Comparison of ENCODE assay signal across 7 mouse cellular contexts in the genomic region with DNA sequence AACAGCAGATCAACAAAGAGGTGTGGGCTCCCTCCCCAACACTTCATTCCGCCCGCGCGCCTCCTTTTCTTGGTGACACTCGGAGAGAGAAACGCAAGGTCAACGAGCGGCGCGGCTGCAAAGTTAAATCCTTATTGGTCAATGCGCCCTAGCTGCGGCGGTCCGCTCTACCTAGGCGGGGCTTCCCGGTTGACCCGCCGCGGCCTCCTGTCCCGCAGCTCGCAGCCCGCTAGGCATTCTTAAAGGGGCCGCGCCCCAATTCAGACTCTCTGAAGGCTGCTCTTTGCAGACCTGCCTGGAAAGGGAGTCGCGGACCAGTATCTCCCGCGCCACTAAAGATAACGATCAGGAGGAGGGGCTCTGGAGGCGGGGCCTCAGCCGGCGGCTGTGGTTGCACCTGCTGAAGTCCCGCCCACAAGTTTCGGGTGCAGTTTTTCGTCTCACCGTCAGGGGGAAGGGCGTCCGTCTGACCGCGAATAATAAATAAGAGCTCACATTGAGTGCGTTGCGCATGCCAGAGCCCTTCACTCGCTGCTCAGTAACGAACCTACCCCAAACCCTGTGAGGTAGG. TPM values are rescaled to one million over a fixed set of nuclear protein-coding genes. Genes with fewer than 3 reads are reported as not detected.
A peak's percentile ranks its signal among the peaks of the same experiment; 100 is the strongest.
DNase-seq lines count a peak whose midpoint lies in the region; ATAC-seq lines count a peak whose summit lies in the region.

No protein-coding gene starts in this region.

- peak overlapping the region; percentile 51 for H3K4me2 ChIP-seq in embryonic facial prominence, embryonic 11.5 days (ENCODE audit: low read depth, low read length)
- peak overlapping the region; percentile 74 for H3K4me2 ChIP-seq in midbrain, embryonic 13.5 days (replicated peaks)

- H3K27ac ChIP-seq in embryonic facial prominence, embryonic 11.5 days (replicated peaks; ENCODE audit: low read depth, low read length) = no peak overlapping the region
- H3K27ac ChIP-seq in limb, embryonic 10.5 days = no peak overlapping the region
- peak overlapping the region; percentile 85 for H3K27ac ChIP-seq in midbrain, embryonic 13.5 days

- H3K9me3 ChIP-seq in embryonic facial prominence, embryonic 11.5 days (replicated peaks; ENCODE audit: control insufficient read depth, low read length) = no peaks in the 10 kb centered on the region
- H3K9me3 ChIP-seq in limb, embryonic 10.5 days (replicated peaks) = no peaks in the 10 kb centered on the region
- H3K9me3 ChIP-seq in midbrain, embryonic 13.5 days = no peaks in the 10 kb centered on the region

- H3K9ac ChIP-seq in embryonic facial prominence, embryonic 11.5 days (replicated peaks; ENCODE audit: low read length) = no peak overlapping the region
- H3K9ac ChIP-seq in midbrain, embryonic 13.5 days (replicated peaks) = peak overlapping the region; percentile 85

- no peaks in the 10 kb centered on the region for H3K36me3 ChIP-seq in embryonic facial prominence, embryonic 11.5 days (replicated peaks; ENCODE audit: control insufficient read depth, insufficient read depth, low read depth, low read length)
- no peaks in the 10 kb centered on the region for H3K36me3 ChIP-seq in limb, embryonic 10.5 days
- peaks cover 20% of the 10 kb centered on the region for H3K36me3 ChIP-seq in midbrain, embryonic 13.5 days

- peak; percentile 96 for DNase-seq in adrenal gland, postnatal 14 days
- DNase-seq in embryonic facial prominence, embryonic 11.5 days (ENCODE audit: low spot score) = peak; percentile 95
- DNase-seq in kidney, adult 11 months = peak; percentile 98
- DNase-seq in limb, embryonic 10.5 days (ENCODE audit: low spot score) = peak; percentile 90
- DNase-seq in spleen, adult 12 weeks (ENCODE audit: low spot score) = peak; percentile 88

- peaks cover 24% of the 10 kb centered on the region for H3K27me3 ChIP-seq in embryonic facial prominence, embryonic 11.5 days (ENCODE audit: control insufficient read depth, insufficient read depth, low read length)
- H3K27me3 ChIP-seq in limb, embryonic 10.5 days (ENCODE audit: low read depth, poor library complexity, severe bottlenecking) = peaks cover 71% of the 10 kb centered on the region
- H3K27me3 ChIP-seq in midbrain, embryonic 13.5 days = peaks cover 41% of the 10 kb centered on the region

- H3K4me1 ChIP-seq in embryonic facial prominence, embryonic 11.5 days (ENCODE audit: control insufficient read depth, insufficient read depth, low read length) = peaks cover 3% of the 10 kb centered on the region
- H3K4me1 ChIP-seq in limb, embryonic 10.5 days = peaks cover 25% of the 10 kb centered on the region
- peaks cover 29% of the 10 kb centered on the region for H3K4me1 ChIP-seq in midbrain, embryonic 13.5 days (replicated peaks)

- ATAC-seq in embryonic facial prominence, embryonic 11.5 days (replicated peaks; ENCODE audit: insufficient number of reproducible peaks, low FRiP score, low TSS enrichment, low read depth) = peak; percentile 86
- ATAC-seq in granulocyte monocyte progenitor cell, adult 5-6 weeks (replicated peaks; ENCODE audit: poor library complexity, severe bottlenecking) = peak; percentile 77
- peak; percentile 90 for ATAC-seq in midbrain, embryonic 13.5 days

- peak overlapping the region; percentile 74 for H3K4me3 ChIP-seq in embryonic facial prominence, embryonic 11.5 days (ENCODE audit: low read depth, low read length)
- peak overlapping the region; percentile 78 for H3K4me3 ChIP-seq in limb, embryonic 10.5 days
- H3K4me3 ChIP-seq in midbrain, embryonic 13.5 days (replicated peaks) = peak overlapping the region; percentile 89

- WGBS in embryonic facial prominence, embryonic 11.5 days = under 1% methylated on average over 44 of the region's 44 CpGs
- under 1% methylated on average over 44 of the region's 44 CpGs for WGBS in limb, embryonic 10.5 days
- WGBS in midbrain, embryonic 13.5 days = 2% methylated on average over 43 of the region's 44 CpGs

RNA-seq across cellular contexts. Expression of a gene that starts 0.7 kb away (rescaled TPM):
- 91.4 and 116 TPM in 2 replicates for total RNA-seq in adrenal gland, postnatal 14 days (2021)
- polyA plus RNA-seq in embryonic facial prominence, embryonic 11.5 days (2014; fragmentation: Nextera tagmentation; extraction: Ambion mirVana) = 7.1 and 7.3 TPM in 2 replicates
- 15.2 and 23.8 TPM in 2 replicates for total RNA-seq in granulocyte monocyte progenitor cell, adult 5-6 weeks (2014; fragmentation: Nextera tagmentation)
- 1.6 and 1.7 TPM in 2 replicates for total RNA-seq in granulocyte monocyte progenitor cell, adult 5-6 weeks (2017)
- 2.5 and 3.9 TPM in 2 replicates for polyA plus RNA-seq in limb, embryonic 10.5 days (2016; fragmentation: Nextera tagmentation; extraction: Ambion mirVana)
- 24.3 and 26.9 TPM in 2 replicates for polyA plus RNA-seq in midbrain, embryonic 13.5 days (2015; fragmentation: Nextera tagmentation; extraction: Ambion mirVana)

RNA-seq across cellular contexts. Expression of a gene that starts 1.4 kb away (rescaled TPM):
- total RNA-seq in adrenal gland, postnatal 14 days (2021) = 0.38 and 1.4 TPM in 2 replicates
- polyA plus RNA-seq in embryonic facial prominence, embryonic 11.5 days (2014; fragmentation: Nextera tagmentation; extraction: Ambion mirVana) = 5.1 and 5.3 TPM in 2 replicates
- not detected in 2 replicates for total RNA-seq in granulocyte monocyte progenitor cell, adult 5-6 weeks (2014; fragmentation: Nextera tagmentation)
- not detected in 2 replicates for total RNA-seq in granulocyte monocyte progenitor cell, adult 5-6 weeks (2017)
- 1.9 and 2.7 TPM in 2 replicates for polyA plus RNA-seq in limb, embryonic 10.5 days (2016; fragmentation: Nextera tagmentation; extraction: Ambion mirVana)
- 0.73 and 1.2 TPM in 2 replicates for polyA plus RNA-seq in midbrain, embryonic 13.5 days (2015; fragmentation: Nextera tagmentation; extraction: Ambion mirVana)

RNA-seq across cellular contexts. Expression of a gene that starts 18.0 kb away (rescaled TPM):
- 1.7 and 9.7 TPM in 2 replicates for total RNA-seq in adrenal gland, postnatal 14 days (2021)
- polyA plus RNA-seq in embryonic facial prominence, embryonic 11.5 days (2014; fragmentation: Nextera tagmentation; extraction: Ambion mirVana) = 1.5 and 1.6 TPM in 2 replicates
- 24.7 and 27.1 TPM in 2 replicates for total RNA-seq in granulocyte monocyte progenitor cell, adult 5-6 weeks (2014; fragmentation: Nextera tagmentation)
- 2.9 and 3.0 TPM in 2 replicates for total RNA-seq in granulocyte monocyte progenitor cell, adult 5-6 weeks (2017)
- 0.66 and 0.97 TPM in 2 replicates for polyA plus RNA-seq in limb, embryonic 10.5 days (2016; fragmentation: Nextera tagmentation; extraction: Ambion mirVana)
- 3.1 and 4.5 TPM in 2 replicates for polyA plus RNA-seq in midbrain, embryonic 13.5 days (2015; fragmentation: Nextera tagmentation; extraction: Ambion mirVana)

RNA-seq across cellular contexts. Expression of a gene that starts 18.9 kb away (rescaled TPM):
- total RNA-seq in adrenal gland, postnatal 14 days (2021) = not detected in 2 replicates
- polyA plus RNA-seq in embryonic facial prominence, embryonic 11.5 days (2014; fragmentation: Nextera tagmentation; extraction: Ambion mirVana) = not detected in 2 replicates
- total RNA-seq in granulocyte monocyte progenitor cell, adult 5-6 weeks (2014; fragmentation: Nextera tagmentation) = not detected in 2 replicates
- not detected in 2 replicates for total RNA-seq in granulocyte monocyte progenitor cell, adult 5-6 weeks (2017)
- not detected in 2 replicates for polyA plus RNA-seq in limb, embryonic 10.5 days (2016; fragmentation: Nextera tagmentation; extraction: Ambion mirVana)
- polyA plus RNA-seq in midbrain, embryonic 13.5 days (2015; fragmentation: Nextera tagmentation; extraction: Ambion mirVana) = not detected in 2 replicates

RNA-seq across cellular contexts. Expression of a gene that starts 27.3 kb away (rescaled TPM):
- 6.4 and 12.3 TPM in 2 replicates for total RNA-seq in adrenal gland, postnatal 14 days (2021)
- 39.9 and 51.6 TPM in 2 replicates for polyA plus RNA-seq in embryonic facial prominence, embryonic 11.5 days (2014; fragmentation: Nextera tagmentation; extraction: Ambion mirVana)
- total RNA-seq in granulocyte monocyte progenitor cell, adult 5-6 weeks (2014; fragmentation: Nextera tagmentation) = not detected in 2 replicates
- total RNA-seq in granulocyte monocyte progenitor cell, adult 5-6 weeks (2017) = not detected in 2 replicates
- 3.3 and 5.4 TPM in 2 replicates for polyA plus RNA-seq in limb, embryonic 10.5 days (2016; fragmentation: Nextera tagmentation; extraction: Ambion mirVana)
- polyA plus RNA-seq in midbrain, embryonic 13.5 days (2015; fragmentation: Nextera tagmentation; extraction: Ambion mirVana) = 307 and 321 TPM in 2 replicates
